8 mouse cellular contexts compared by ENCODE assay signal in the genomic region with DNA sequence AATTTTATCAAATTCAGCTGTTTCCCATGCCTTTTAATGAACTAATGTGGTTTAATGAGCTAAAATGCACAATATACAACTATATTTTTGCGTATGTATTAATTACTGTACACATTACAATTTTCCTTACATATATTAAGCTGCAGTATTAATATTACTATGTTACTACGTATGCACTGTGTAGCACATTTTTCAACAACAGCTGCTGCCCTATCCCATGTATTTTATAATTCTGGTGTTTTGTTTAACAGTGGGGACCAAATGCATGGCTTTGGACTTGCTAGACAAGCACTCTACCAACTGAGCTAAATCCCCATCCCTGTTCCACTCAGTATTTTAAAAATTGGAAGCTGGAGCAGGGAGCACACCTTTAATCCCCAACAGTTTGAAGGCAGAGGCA. TPM values are rescaled to one million over a fixed set of nuclear protein-coding genes. Genes with fewer than 3 reads are reported as not detected.
DNase-seq lines count a peak whose midpoint lies in the region; ATAC-seq and TF ChIP-seq lines count a peak whose summit lies in the region.

No protein-coding gene starts in this region.

- H3K9ac ChIP-seq in heart, embryonic 14.5 days (ENCODE audit: low read length): peak overlapping the region; percentile 83; the same call in 1 of the 2 replicates
- H3K9ac ChIP-seq in MEL (ENCODE audit: control insufficient read depth, low read depth, low read length, poor library complexity, severe bottlenecking): peak overlapping the region; percentile 93
- peak overlapping the region; percentile 88; the same call in 1 of the 2 replicates for H3K9ac ChIP-seq in hindbrain, embryonic 11.5 days (ENCODE audit: low read depth, low read length)

- H3K4me2 ChIP-seq in heart, embryonic 14.5 days (ENCODE audit: low read length): peak overlapping the region; percentile 74
- H3K4me2 ChIP-seq in hindbrain, embryonic 11.5 days (replicated peaks; ENCODE audit: low read depth, low read length): peak overlapping the region; percentile 72

- H3K36me3 ChIP-seq in heart, embryonic 14.5 days (ENCODE audit: control insufficient read depth, insufficient read depth, low read length): no peaks in the 10 kb centered on the region
- peaks cover 0 to 18% of the 10 kb centered on the region in 2 experiments; a peak in 2 of 4 replicates for H3K36me3 ChIP-seq in MEL (ENCODE audit: control insufficient read depth in 1 of 2, insufficient read depth in 2 of 2, low read length in 2 of 2)
- H3K36me3 ChIP-seq in hindbrain, embryonic 11.5 days (ENCODE audit: control insufficient read depth, insufficient read depth, low read length): no peaks in the 10 kb centered on the region
- H3K36me3 ChIP-seq in midbrain, embryonic 10.5 days: no peaks in the 10 kb centered on the region

- TF ChIP-seq EP300 in MEL (IDR thresholded peaks at IDR 0.05; ENCODE audit: low read depth in 1 of 2, low read length in 2 of 2): no peak

- H3K27me3 ChIP-seq in heart, embryonic 14.5 days (ENCODE audit: control insufficient read depth, insufficient read depth, low read length): no peaks in the 10 kb centered on the region
- H3K27me3 ChIP-seq in MEL (ENCODE audit: control insufficient read depth in 1 of 2, insufficient read depth in 2 of 2, low read length in 2 of 2): peaks cover 0 to 1% of the 10 kb centered on the region in 2 experiments; a peak in 1 of 4 replicates
- no peaks in the 10 kb centered on the region for H3K27me3 ChIP-seq in hindbrain, embryonic 11.5 days (ENCODE audit: control insufficient read depth, insufficient read depth, low read length)
- peaks cover 5% of the 10 kb centered on the region; the same call in 1 of the 2 replicates for H3K27me3 ChIP-seq in midbrain, embryonic 10.5 days (ENCODE audit: low read depth, poor library complexity, severe bottlenecking)

- peaks cover 28% of the 10 kb centered on the region for H3K79me2 ChIP-seq in MEL (ENCODE audit: control insufficient read depth, insufficient read depth, low read length, poor library complexity)

- no peak for ATAC-seq in heart, embryonic 14.5 days (ENCODE audit: insufficient number of reproducible peaks, insufficient read depth, low FRiP score, low read depth)
- ATAC-seq in hindbrain, embryonic 11.5 days (ENCODE audit: low FRiP score): peak; percentile 53

- no peak overlapping the region for H3K27ac ChIP-seq in heart, embryonic 14.5 days (replicated peaks in 1 of 2; ENCODE audit: control insufficient read depth in 1 of 2, insufficient read depth in 1 of 2, low read depth in 2 of 2, low read length in 2 of 2)
- H3K27ac ChIP-seq in MEL (ENCODE audit: control insufficient read depth, low read depth, low read length): no peak overlapping the region
- no peak overlapping the region for H3K27ac ChIP-seq in hindbrain, embryonic 11.5 days (ENCODE audit: low read depth, low read length)
- H3K27ac ChIP-seq in midbrain, embryonic 10.5 days (replicated peaks): peak overlapping the region; percentile 95

- no peaks in the 10 kb centered on the region for H3K9me3 ChIP-seq in heart, embryonic 14.5 days (ENCODE audit: control insufficient read depth, low read length)
- H3K9me3 ChIP-seq in MEL (replicated peaks; ENCODE audit: insufficient read depth, low read length): no peaks in the 10 kb centered on the region
- no peaks in the 10 kb centered on the region for H3K9me3 ChIP-seq in hindbrain, embryonic 11.5 days (ENCODE audit: control insufficient read depth, low read length)
- no peaks in the 10 kb centered on the region for H3K9me3 ChIP-seq in midbrain, embryonic 10.5 days (replicated peaks)

- no peak for TF ChIP-seq CTCF in MEL (IDR thresholded peaks at IDR 0.05 in 2 of 3, conservative IDR thresholded peaks at IDR 0.05 in 1 of 3; ENCODE audit: control insufficient read depth in 1 of 3, insufficient read depth in 1 of 3, low read depth in 2 of 3, low read length in 3 of 3, poor library complexity in 1 of 3, severe bottlenecking in 1 of 3)

- TF ChIP-seq RAD21 in MEL (IDR thresholded peaks at IDR 0.05; ENCODE audit: low read depth, low read length): no peak

- peak overlapping the region; percentile 70 to 97 for H3K4me3 ChIP-seq in heart, embryonic 14.5 days (ENCODE audit: control insufficient read depth in 1 of 2, insufficient read depth in 1 of 2, low read depth in 1 of 2, low read length in 2 of 2)
- peak overlapping the region; percentile 73 to 95 for H3K4me3 ChIP-seq in MEL (ENCODE audit: control insufficient read depth in 1 of 2, insufficient read depth in 1 of 2, low read depth in 2 of 2, low read length in 2 of 2)
- H3K4me3 ChIP-seq in hindbrain, embryonic 11.5 days (ENCODE audit: low read depth, low read length): peak overlapping the region; percentile 90
- peak overlapping the region; percentile 92 for H3K4me3 ChIP-seq in midbrain, embryonic 10.5 days

- 43% methylated on average over 2 of the region's 2 CpGs for WGBS in heart, embryonic 14.5 days
- WGBS in hindbrain, embryonic 11.5 days: 46% methylated on average over 2 of the region's 2 CpGs
- 52% methylated on average over 2 of the region's 2 CpGs for WGBS in midbrain, embryonic 10.5 days

- no peak for TF ChIP-seq POLR2A in MEL (IDR thresholded peaks at IDR 0.05; ENCODE audit: control insufficient read depth in 1 of 2, insufficient read depth in 1 of 2, low read depth in 1 of 2, low read length in 2 of 2, poor library complexity in 1 of 2)

- no peak for DNase-seq in heart, adult 8-10 months (ENCODE audit: low spot score)
- DNase-seq in MEL (ENCODE audit: low read depth, low spot score): no peak
- no peak for DNase-seq in hindbrain, embryonic 11.5 days (ENCODE audit: low spot score)
- DNase-seq in midbrain, embryonic 10.5 days (ENCODE audit: low spot score): no peak
- no peak for DNase-seq in embryo, embryonic 10.5 days (ENCODE audit: low spot score)
- no peak for DNase-seq in MN1 (ENCODE audit: low spot score)
- no peak for DNase-seq in spleen, postnatal 4 days (ENCODE audit: low spot score in 2 of 2)

- 0 out of 4 replicates have a peak, but pooled peaks cover 0 to 5% of the 10 kb centered on the region in 2 experiments for H3K4me1 ChIP-seq in heart, embryonic 14.5 days (ENCODE audit: control insufficient read depth in 2 of 2, insufficient read depth in 2 of 2, low read length in 2 of 2)
- H3K4me1 ChIP-seq in MEL (ENCODE audit: control insufficient read depth in 1 of 2, insufficient read depth in 2 of 2, low read length in 2 of 2): peaks cover 3 to 7% of the 10 kb centered on the region in 2 experiments; a peak in 2 of 4 replicates
- H3K4me1 ChIP-seq in hindbrain, embryonic 11.5 days (replicated peaks; ENCODE audit: control insufficient read depth, insufficient read depth, low read length): no peaks in the 10 kb centered on the region
- H3K4me1 ChIP-seq in midbrain, embryonic 10.5 days: peaks cover 31% of the 10 kb centered on the region

TF ChIP-seq in MEL, 35 proteins besides CTCF, POLR2A, EP300 and RAD21:
- no peak for TF ChIP-seq NRF1 (IDR thresholded peaks at IDR 0.05; ENCODE audit: insufficient read depth, low read depth, low read length, poor library complexity, severe bottlenecking)
- TF ChIP-seq TAL1 (IDR thresholded peaks at IDR 0.05; ENCODE audit: low read length): no peak
- no peak for TF ChIP-seq E2F4 (IDR thresholded peaks at IDR 0.05; ENCODE audit: borderline replicate concordance, low read depth, low read length)
- TF ChIP-seq CHD1 (IDR thresholded peaks at IDR 0.05; ENCODE audit: low read depth, low read length): no peak
- TF ChIP-seq USF2 (IDR thresholded peaks at IDR 0.05; ENCODE audit: borderline replicate concordance in 1 of 2, insufficient read depth in 1 of 2, low read depth in 1 of 2, low read length in 2 of 2): no peak
- no peak for TF ChIP-seq NELFE (IDR thresholded peaks at IDR 0.05; ENCODE audit: low read depth, low read length)
- no peak for TF ChIP-seq ZMIZ1 (IDR thresholded peaks at IDR 0.05; ENCODE audit: low read depth, low read length)
- TF ChIP-seq SMC3 (IDR thresholded peaks at IDR 0.05; ENCODE audit: low read depth, low read length): no peak
- no peak for TF ChIP-seq MAFK (IDR thresholded peaks at IDR 0.05; ENCODE audit: borderline replicate concordance, low read depth, low read length)
- TF ChIP-seq ZKSCAN1 (IDR thresholded peaks at IDR 0.05; ENCODE audit: low read depth, low read length): no peak
- TF ChIP-seq MYC (IDR thresholded peaks at IDR 0.05; ENCODE audit: low read depth, low read length): no peak
- no peak for TF ChIP-seq ELF1 (IDR thresholded peaks at IDR 0.05; ENCODE audit: low read depth, low read length)
- no peak for TF ChIP-seq MAX (IDR thresholded peaks at IDR 0.05; ENCODE audit: low read length)

RNA-seq across cellular contexts. Expression of gene Uri1, which starts 3.6 kb away (rescaled TPM):
- polyA plus RNA-seq in heart, embryonic 14.5 days (2014; fragmentation: Nextera tagmentation; extraction: Ambion mirVana): 33.6 and 33.9 TPM in 2 replicates
- 10 to 100 TPM; 14.2 to 25.3 (median 16.6) TPM for total RNA-seq in heart, adult 8-10 months (2022)
- total RNA-seq in MEL (2012; rRNA removed): 28.4 and 29.2 TPM in 2 replicates
- 10 to 100 TPM in 1 of 2 experiments, not detected in 1; 36.0 TPM for polyA plus RNA-seq in MEL (2012; ENCODE audit: insufficient read depth in 1 of 2, insufficient read length in 2 of 2, low read depth in 1 of 2, low replicate concordance in 2 of 2, missing spikeins in 1 of 2)
- 34.7 and 40.2 TPM in 2 replicates for polyA plus RNA-seq in hindbrain, embryonic 11.5 days (2014; fragmentation: Nextera tagmentation; extraction: Ambion mirVana)
- 43.6 and 44.2 TPM in 2 replicates for polyA plus RNA-seq in midbrain, embryonic 10.5 days (2016; fragmentation: Nextera tagmentation; extraction: Ambion mirVana)
